Comparison of ENCODE assay signal across 8 mouse cellular contexts in genomic region chr13:73327827-73328698, GRCm38 (mm10). TPM values are rescaled to one million over a fixed set of nuclear protein-coding genes. Genes with fewer than 3 reads are reported as not detected.
DNase-seq lines count a peak whose midpoint lies in the region; ATAC-seq and TF ChIP-seq lines count a peak whose summit lies in the region.

Gene Mrpl36 (plus strand): TSS chr13:73328513.
Gene Ndufs6 (minus strand): TSS chr13:73328542.

- in situ Hi-C loops in ES-E14 (cut with MboI; ENCODE audit: low sequenced_read_pairs in 2 of 2, unreplicated experiment in 2 of 2): no loop called here

- 1% methylated on average over 45 of the region's 45 CpGs for WGBS in forebrain, embryonic 16.5 days
- WGBS in lung, embryonic 15.5 days: under 1% methylated on average over 45 of the region's 45 CpGs

- H3K4me2 ChIP-seq in forebrain, embryonic 16.5 days (ENCODE audit: low read length): peak within 1 kb of the TSS; percentile 82
- peak within 1 kb of the TSS; percentile 65 for H3K4me2 ChIP-seq in lung, embryonic 15.5 days

- peak within 1 kb of the TSS; percentile 93 for H3K27ac ChIP-seq in ES-E14 (ENCODE audit: insufficient read depth, low read depth, low read length, poor library complexity, severe bottlenecking)
- H3K27ac ChIP-seq in forebrain, embryonic 16.5 days (ENCODE audit: low read length): no peak within 1 kb of the TSS; the same call in 1 of the 2 replicates
- H3K27ac ChIP-seq in lung, embryonic 15.5 days: peak within 1 kb of the TSS; percentile 63; the same call in 1 of the 2 replicates

- peak within 1 kb of the TSS; percentile 97 for H3K9ac ChIP-seq in ES-E14 (ENCODE audit: insufficient read depth, low read depth, low read length, poor library complexity, severe bottlenecking)
- peak within 1 kb of the TSS; percentile 77 for H3K9ac ChIP-seq in forebrain, embryonic 16.5 days (replicated peaks; ENCODE audit: low read depth, low read length)
- peak within 1 kb of the TSS; percentile 64 for H3K9ac ChIP-seq in lung, embryonic 15.5 days

- H3K4me1 ChIP-seq in ES-E14 (ENCODE audit: control insufficient read depth in 2 of 2, insufficient read depth in 2 of 2, low read length in 2 of 2, poor library complexity in 1 of 2): peaks cover 3 to 4% of the 10 kb centered on the region in 2 experiments; a peak in 3 of 4 replicates
- H3K4me1 ChIP-seq in forebrain, embryonic 16.5 days (replicated peaks; ENCODE audit: control insufficient read depth, insufficient read depth, low read length): peaks cover 19% of the 10 kb centered on the region
- peaks cover 29% of the 10 kb centered on the region for H3K4me1 ChIP-seq in lung, embryonic 15.5 days

- peak within 1 kb of the TSS; percentile 88 to 97 for H3K4me3 ChIP-seq in ES-E14 (ENCODE audit: insufficient read depth in 1 of 2, low read depth in 1 of 2, low read length in 2 of 2, poor library complexity in 1 of 2, severe bottlenecking in 1 of 2)
- peak within 1 kb of the TSS; percentile 78 for H3K4me3 ChIP-seq in forebrain, embryonic 16.5 days (replicated peaks; ENCODE audit: low read length)
- H3K4me3 ChIP-seq in lung, embryonic 15.5 days: peak within 1 kb of the TSS; percentile 65

- no peaks in the 10 kb centered on the region for H3K27me3 ChIP-seq in forebrain, embryonic 16.5 days (replicated peaks; ENCODE audit: control insufficient read depth, insufficient read depth, low read length)
- no peaks in the 10 kb centered on the region for H3K27me3 ChIP-seq in lung, embryonic 15.5 days

- H3K36me3 ChIP-seq in ES-E14 (ENCODE audit: control insufficient read depth, insufficient read depth, low read length, poor library complexity, severe bottlenecking): peaks cover 24% of the 10 kb centered on the region
- no peaks in the 10 kb centered on the region; the same call in 1 of the 2 replicates for H3K36me3 ChIP-seq in forebrain, embryonic 16.5 days (ENCODE audit: control insufficient read depth, insufficient read depth)
- H3K36me3 ChIP-seq in lung, embryonic 15.5 days: peaks cover 14% of the 10 kb centered on the region

- H3K9me3 ChIP-seq in ES-E14 (ENCODE audit: control insufficient read depth, insufficient read depth, low read depth, low read length): no peaks in the 10 kb centered on the region
- no peaks in the 10 kb centered on the region for H3K9me3 ChIP-seq in forebrain, embryonic 16.5 days (ENCODE audit: control insufficient read depth, low read length)
- H3K9me3 ChIP-seq in lung, embryonic 15.5 days: no peaks in the 10 kb centered on the region

- ATAC-seq in forebrain, embryonic 16.5 days: peak; percentile 86
- peak; percentile 87 for ATAC-seq in lung, embryonic 15.5 days (ENCODE audit: borderline replicate concordance, extremely low read depth, low FRiP score, low TSS enrichment)

- DNase-seq in ES-E14 (ENCODE audit: low read depth, low spot score): peak; percentile 83
- peak; percentile 93 for DNase-seq in cerebellum, adult 11-12 months
- DNase-seq in heart, postnatal 36 days: peak; percentile 92 to 94
- peak; percentile 90 to 92 for DNase-seq in layer of hippocampus, adult 8-10 months (ENCODE audit: low spot score in 2 of 2)
- DNase-seq in ovary, adult 18-20 months (ENCODE audit: low spot score): peak; percentile 88
- peak; percentile 98 for DNase-seq in thymus, postnatal 0 days (ENCODE audit: low spot score)

- intact Hi-C loops in heart, postnatal 36 days (cut with DNase I): loop anchor here (2.0 to 5.0 kb wide), 2 partner anchors 66 to 277 kb away; partner anchors contain the start of genes Clptm1l and Irx4

TF ChIP-seq in ES-E14, 5 proteins besides CTCF, POLR2A, EP300 and RAD21:
- TF ChIP-seq MAFK (IDR thresholded peaks at IDR 0.05; ENCODE audit: insufficient read depth, low read depth, low read length) (no peak), CHD2 (IDR thresholded peaks at IDR 0.05; ENCODE audit: low read depth, low read length) (peak; percentile 47; the same call in 1 of the 2 replicates), ZNF384 (IDR thresholded peaks at IDR 0.05; ENCODE audit: low read depth, low read length) (no peak), HCFC1 (IDR thresholded peaks at IDR 0.05; ENCODE audit: borderline replicate concordance, insufficient read depth, low read length) (peak; percentile 76; the same call in 1 of the 2 replicates), ZC3H11A (IDR thresholded peaks at IDR 0.05; ENCODE audit: borderline replicate concordance, low read depth, low read length) (no peak)

RNA-seq across cellular contexts. Expression of gene Mrpl36, which starts in this region (rescaled TPM):
- total RNA-seq in ES-E14 (2012; rRNA removed): 95.7 and 96.1 TPM in 2 replicates
- 92.2 and 93.9 TPM in 2 replicates for polyA plus RNA-seq in forebrain, embryonic 16.5 days (2015; fragmentation: Nextera tagmentation; extraction: Ambion mirVana)
- total RNA-seq in heart, postnatal 36 days (2021): 10 to 100 TPM; 50.3 to 54.0 TPM
- total RNA-seq in layer of hippocampus, adult 8-10 months (2022): 10 to 100 TPM; 30.2 to 34.6 (median 34.2) TPM
- polyA plus RNA-seq in lung, embryonic 15.5 days (2015; fragmentation: Nextera tagmentation; extraction: Ambion mirVana): 130 and 131 TPM in 2 replicates
- polyA plus RNA-seq in thymus, postnatal 0 days (2015; fragmentation: Nextera tagmentation; extraction: Ambion mirVana): 190 and 210 TPM in 2 replicates

RNA-seq across cellular contexts. Expression of gene Ndufs6, which starts in this region (rescaled TPM):
- 203 and 214 TPM in 2 replicates for total RNA-seq in ES-E14 (2012; rRNA removed)
- 313 and 333 TPM in 2 replicates for polyA plus RNA-seq in forebrain, embryonic 16.5 days (2015; fragmentation: Nextera tagmentation; extraction: Ambion mirVana)
- 1,000 to 10,000 TPM; 1,205 to 1,240 TPM for total RNA-seq in heart, postnatal 36 days (2021)
- total RNA-seq in layer of hippocampus, adult 8-10 months (2022): 100 to 1,000 TPM; 155 to 181 (median 165) TPM
- 376 and 415 TPM in 2 replicates for polyA plus RNA-seq in lung, embryonic 15.5 days (2015; fragmentation: Nextera tagmentation; extraction: Ambion mirVana)
- polyA plus RNA-seq in thymus, postnatal 0 days (2015; fragmentation: Nextera tagmentation; extraction: Ambion mirVana): 405 and 440 TPM in 2 replicates
